In the genomic region with DNA sequence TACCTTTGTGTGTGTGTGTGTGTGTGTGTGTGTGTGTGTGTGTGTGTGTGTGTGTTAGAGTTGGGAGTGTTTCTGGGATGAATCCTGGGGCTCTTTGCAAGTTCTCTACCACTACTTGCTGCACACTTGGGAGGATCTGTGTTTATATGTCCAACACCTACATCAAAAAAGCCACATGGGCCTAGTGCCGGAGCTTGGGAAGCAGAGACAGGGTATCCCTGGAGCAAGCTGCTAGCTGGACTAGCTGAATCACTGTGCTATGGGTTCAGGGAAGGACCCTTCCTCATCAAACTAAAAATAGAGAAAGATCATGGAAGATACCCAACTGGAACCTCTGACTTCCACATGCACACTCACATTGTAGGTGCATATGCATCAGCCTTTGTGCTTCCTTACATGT, we compare ENCODE assay signal across 16 mouse cellular contexts.
"Had no signal": no experiment of that assay in that cellular context is flagged by ENCODE, and none has a peak within 500 bp of the region (broad histone marks: within the 10 kb centered on the region; RNA-seq: fewer than 3 reads in every experiment).

No protein-coding gene starts in this region.

- H3K9me3 ChIP-seq: neural tube, embryonic 13.5 days; neural tube, embryonic 15.5 days; stomach, embryonic 15.5 days had no signal

- H3K4me3 ChIP-seq: neural tube, embryonic 13.5 days; neural tube, embryonic 15.5 days; stomach, embryonic 15.5 days had no signal

- H3K27me3 ChIP-seq: neural tube, embryonic 13.5 days; neural tube, embryonic 15.5 days; stomach, embryonic 15.5 days had no signal

- DNase-seq: retina, postnatal 1 day; right cerebral cortex, adult 18-20 months; right cerebral cortex, postnatal 14 days; right cerebral cortex, postnatal 25 days; right cerebral cortex, postnatal 4 days; spleen, adult 18-20 months; thymus, adult 18-20 months; thymus, adult 2 months; thymus, postnatal 14 days; thymus, postnatal 25 days; thymus, postnatal 36 days; thymus, postnatal 4 days had no signal

- H3K4me1 ChIP-seq: neural tube, embryonic 13.5 days; neural tube, embryonic 15.5 days; stomach, embryonic 15.5 days had no signal

- H3K4me2 ChIP-seq: neural tube, embryonic 13.5 days; neural tube, embryonic 15.5 days; stomach, embryonic 15.5 days had no signal

- H3K9ac ChIP-seq: neural tube, embryonic 13.5 days; neural tube, embryonic 15.5 days; stomach, embryonic 15.5 days had no signal

- H3K36me3 ChIP-seq: neural tube, embryonic 13.5 days; neural tube, embryonic 15.5 days; stomach, embryonic 15.5 days had no signal

- H3K27ac ChIP-seq: neural tube, embryonic 13.5 days; neural tube, embryonic 15.5 days; stomach, embryonic 15.5 days; stomach, postnatal 0 days had no signal
